Mouse (Mus musculus) mouse embryonic stem cell (cell line): ENCODE measurements around the gene Os9.
"Not testable (repeated sequence)": the region's sequence is repeated elsewhere in the genome, so short reads cannot be mapped to it uniquely, and the experiment has no call there.

Source experiments
- in situ Hi-C, 2 experiments: fragments of 300-500 bp; cut with MboI; formaldehyde crosslinking; loops; 1 replicate in 1 of 2; 3 replicates in 1 of 2; pipeline ENCODE4 v1.14.3; 2019 to 2020; ENCODE audit warnings: low sequenced_read_pairs in 2 of 2, low pct_unique_long_range_greater_than_20kb in 1 of 2, mixed read lengths in 1 of 2; ENCODE audit not compliant: unreplicated experiment in 1 of 2

Gene Os9

GRCm38 (mm10) chr10:127151233-127151632 is 30.3 kb upstream of the Os9 start:
- in situ Hi-C loops, result not testable (repeated sequence)

GRCm38 (mm10) chr10:127150471-127150872 is 29.5 kb upstream of the Os9 start:
- in situ Hi-C loops, result no loop called here

GRCm38 (mm10) chr10:127147135-127147534 is 26.2 kb upstream of the Os9 start:
- in situ Hi-C loops, result no loop called here

DNA sequence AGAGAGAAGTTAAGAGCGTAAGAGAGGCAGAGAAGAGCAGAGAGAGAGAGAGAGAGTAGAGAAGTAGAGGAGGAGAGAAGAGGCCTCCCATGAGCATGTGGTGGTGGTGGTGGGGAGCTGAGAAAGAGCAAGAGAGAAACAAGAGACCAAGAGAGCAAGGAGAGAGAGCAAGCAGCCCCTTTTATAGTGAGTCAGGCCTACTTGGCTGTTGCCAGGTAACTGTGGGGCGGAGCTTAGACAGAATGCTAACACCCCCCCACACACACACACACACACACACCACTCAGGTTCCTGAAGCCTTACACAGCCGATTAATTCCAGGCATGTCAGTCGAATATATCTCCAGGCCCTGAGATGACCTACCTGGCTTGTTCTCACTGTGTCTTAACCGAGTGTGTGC is 24.4 kb upstream of the Os9 start:
- in situ Hi-C loops, result no loop called here

GRCm38 (mm10) chr10:127144536-127144935 is 23.6 kb upstream of the Os9 start:
- in situ Hi-C loops, result no loop called here

- in situ Hi-C loops, result no loop called here
Observed at GRCm38 (mm10) chr10:127143228-127143627, 22.3 kb upstream of the Os9 start.

- in situ Hi-C loops, result no loop called here
Observed at GRCm38 (mm10) chr10:127141500-127141899, 20.6 kb upstream of the Os9 start.

DNA sequence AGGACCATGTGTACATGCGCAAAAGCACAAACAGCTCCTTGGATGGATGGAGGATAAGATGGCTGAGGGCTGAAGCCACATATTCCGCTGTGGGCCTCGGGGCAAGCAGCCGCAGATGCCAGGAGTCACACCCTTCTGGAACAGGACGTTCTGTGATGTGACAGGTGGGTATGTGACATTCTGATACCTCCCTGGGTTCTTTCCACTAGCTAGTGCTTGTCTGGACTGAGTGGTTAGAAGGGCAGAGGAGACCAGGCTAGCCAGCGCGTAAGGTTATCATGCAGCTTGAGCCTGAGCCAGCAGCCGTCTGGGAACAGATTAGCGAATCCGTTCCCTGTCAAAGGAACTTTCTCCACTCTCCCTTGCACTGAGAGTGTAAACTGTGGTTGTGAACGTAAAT is 20.0 kb upstream of the Os9 start:
- in situ Hi-C loops, result no loop called here

DNA sequence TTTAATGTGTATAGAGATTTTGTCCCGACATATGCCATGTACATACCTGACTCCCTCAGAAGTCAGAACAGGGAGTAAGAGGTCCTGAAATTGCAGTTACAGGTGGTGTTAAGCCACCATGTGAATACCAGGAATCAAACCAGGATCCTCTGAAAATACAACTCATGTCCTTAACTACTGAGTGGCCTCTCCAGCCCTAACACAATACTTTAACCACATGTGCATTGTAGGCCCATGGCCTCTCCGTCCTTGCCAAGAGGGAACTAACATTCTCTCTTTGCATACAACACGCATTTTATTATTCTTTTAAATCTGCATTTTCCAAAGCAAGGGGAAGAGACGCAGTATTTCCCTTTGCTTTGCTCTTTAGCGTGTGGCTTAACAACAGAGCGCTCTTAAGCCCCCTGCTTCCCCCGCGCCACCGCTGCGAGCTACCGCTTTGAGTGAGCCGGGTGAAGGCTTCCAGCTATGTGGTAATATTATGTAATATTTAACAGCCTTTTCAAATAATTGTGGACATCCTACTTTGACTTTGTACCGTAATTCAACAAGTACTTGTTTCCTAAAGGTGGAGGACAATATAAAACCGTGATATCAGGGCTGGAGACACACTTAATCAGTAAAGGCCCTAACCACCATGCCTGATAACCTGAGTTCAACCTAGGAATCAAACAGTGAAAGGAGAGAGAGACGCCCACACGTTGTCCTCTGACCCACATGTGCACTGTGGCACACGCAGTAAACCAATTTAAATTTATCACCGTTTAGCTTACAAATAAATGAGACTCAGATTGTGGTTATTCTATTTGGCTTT is 17.6 kb upstream of the Os9 start:
- in situ Hi-C loops, result no loop called here

DNA sequence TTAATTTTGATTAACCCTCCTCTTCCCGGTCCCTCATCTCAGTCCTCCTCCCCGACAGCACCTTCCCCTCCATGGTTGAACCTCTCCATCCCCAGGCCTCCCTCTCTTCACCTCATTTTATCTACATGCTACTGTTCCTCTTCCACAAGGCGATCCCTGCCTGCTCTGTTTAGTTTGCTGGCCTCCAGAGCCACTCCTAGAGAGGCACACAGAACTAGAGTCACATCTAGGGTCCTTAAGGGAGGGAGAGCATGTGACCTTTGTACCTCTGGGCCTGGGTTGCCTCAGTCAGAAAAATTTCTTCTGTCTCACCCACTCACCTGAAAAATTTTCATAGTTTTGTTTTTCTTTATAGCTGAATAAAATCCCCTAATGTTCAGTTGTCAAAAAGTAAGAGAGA is 17.0 kb upstream of the Os9 start:
- in situ Hi-C loops, result no loop called here

DNA sequence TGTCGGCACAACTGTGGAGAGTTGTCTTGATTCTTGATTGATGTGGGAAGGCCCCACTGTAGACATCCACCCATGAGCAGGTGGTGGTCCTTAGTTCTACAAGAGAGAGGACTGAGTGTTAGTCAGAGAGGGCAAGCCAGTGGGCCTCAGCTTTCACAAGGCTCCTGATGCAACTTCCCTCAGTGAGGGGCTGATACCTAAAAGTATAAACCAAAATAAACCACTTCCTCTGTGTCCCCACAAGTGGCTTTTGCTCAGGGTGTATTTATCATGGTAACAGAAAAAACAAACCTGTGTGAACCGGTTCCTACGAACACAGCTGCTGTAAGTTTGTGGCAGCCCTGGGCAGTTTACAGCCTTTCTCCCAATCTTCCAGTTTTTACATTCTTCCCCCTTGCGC is 15.6 kb upstream of the Os9 start:
- in situ Hi-C loops, result no loop called here

GRCm38 (mm10) chr10:127135118-127135836 is 14.3 kb upstream of the Os9 start:
- in situ Hi-C loops, result no loop called here

GRCm38 (mm10) chr10:127134394-127135035 is 13.6 kb upstream of the Os9 start:
- in situ Hi-C loops, result not testable (repeated sequence)

GRCm38 (mm10) chr10:127132469-127132868 is 11.5 kb upstream of the Os9 start:
- in situ Hi-C loops, result no loop called here

GRCm38 (mm10) chr10:127129431-127129830 is 8.5 kb upstream of the Os9 start:
- in situ Hi-C loops, result loop anchor here in 1 of 2 experiments (10.0 kb wide), 2 partner anchors 45 to 205 kb away; no protein-coding TSS in a partner anchor

DNA sequence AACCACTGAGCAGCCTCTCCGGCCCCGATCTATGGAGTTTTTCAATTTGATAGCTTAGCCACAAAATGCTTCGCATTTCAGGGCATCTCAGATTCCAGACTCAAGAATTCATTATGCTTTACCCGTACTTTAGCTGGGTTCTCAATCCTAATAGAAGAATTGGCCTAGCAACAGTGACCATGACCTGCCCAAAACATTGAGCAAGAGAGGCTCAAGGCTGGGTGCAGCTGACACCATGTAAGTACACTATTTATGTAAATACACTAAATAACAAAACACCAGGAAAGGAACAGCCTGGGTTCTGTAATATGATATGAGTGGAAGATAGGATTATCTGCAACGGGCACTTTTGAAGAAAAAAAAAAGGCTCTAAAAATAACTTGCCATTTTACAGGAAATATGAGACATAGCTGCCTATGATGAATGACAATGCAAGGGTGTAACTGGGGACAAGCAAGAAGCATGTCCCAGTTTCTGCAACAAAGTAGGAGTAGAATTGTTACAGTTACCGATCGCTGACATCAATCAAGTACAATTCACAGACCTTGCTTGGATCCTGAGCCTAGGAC is 6.9 kb upstream of the Os9 start:
- in situ Hi-C loops, result loop anchor here in 1 of 2 experiments (10.0 kb wide), 2 partner anchors 47 to 207 kb away; no protein-coding TSS in a partner anchor

DNA sequence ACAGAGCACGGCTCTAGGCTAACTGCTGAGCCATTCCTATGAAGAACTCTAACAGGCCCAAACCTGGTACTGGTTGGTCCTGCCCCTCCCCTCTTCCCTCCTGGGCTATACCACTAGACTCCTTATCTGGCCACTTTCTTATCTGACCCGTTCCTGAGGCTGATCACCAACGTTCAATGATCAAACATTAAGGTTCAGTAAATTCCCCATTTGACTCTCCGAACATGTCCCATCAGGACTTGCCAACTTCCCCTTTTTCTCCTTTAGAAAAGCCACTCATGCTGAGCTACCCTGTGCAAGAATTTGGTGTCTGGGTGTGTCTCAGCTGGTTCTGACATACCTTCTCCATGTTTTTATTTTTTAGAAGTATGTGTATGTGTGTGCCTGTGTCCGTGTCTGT is 5.6 kb upstream of the Os9 start:
- in situ Hi-C loops, result loop anchor here in 1 of 2 experiments (10.0 kb wide), 2 partner anchors 48 to 208 kb away; no protein-coding TSS in a partner anchor

DNA sequence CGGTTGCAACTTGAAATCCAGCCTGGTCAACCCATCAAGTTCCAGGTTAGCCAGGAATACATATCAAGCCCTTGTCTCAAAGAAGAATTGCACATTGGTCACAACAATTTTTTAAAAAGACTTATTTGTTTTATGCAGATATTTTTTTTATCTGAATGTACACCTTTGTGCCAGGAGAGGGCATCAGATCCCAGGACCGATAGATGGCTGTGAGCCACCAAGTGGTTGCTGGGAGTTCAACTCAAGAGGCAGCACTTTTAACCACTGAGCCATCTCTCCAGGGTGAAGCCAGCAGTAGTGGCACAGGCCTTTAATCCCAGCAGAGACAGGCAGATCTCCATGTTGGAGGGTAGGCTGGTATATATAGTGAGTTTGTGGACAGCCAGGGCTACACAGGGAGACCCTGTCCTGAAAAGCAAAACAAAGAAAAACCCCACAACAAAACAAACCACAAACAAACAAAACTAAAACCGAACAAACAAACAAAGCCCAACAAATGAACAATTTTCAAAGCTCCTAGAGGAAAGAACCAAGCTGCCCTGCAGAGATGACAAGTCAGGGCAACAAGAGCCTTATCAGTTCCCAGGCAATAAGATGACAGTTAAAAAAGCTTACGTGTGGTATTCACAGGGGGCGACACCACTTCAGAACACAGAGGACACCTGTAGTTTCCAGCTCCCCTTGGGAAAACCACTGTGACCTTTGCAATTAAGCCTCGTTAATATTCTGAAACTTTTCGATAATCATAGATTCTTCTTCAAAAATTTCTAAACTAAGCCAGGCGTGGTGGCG is 4.5 kb upstream of the Os9 start:
- in situ Hi-C loops, result loop anchor here in 1 of 2 experiments (10.0 kb wide), 2 partner anchors 49 to 209 kb away; no protein-coding TSS in a partner anchor
